Mouse (Mus musculus) midbrain, embryonic 15.5 days (tissue): ENCODE data around the gene Acsl4. TPM values are rescaled to one million over a fixed set of nuclear protein-coding genes. Genes with fewer than 3 reads are reported as not detected.

Experiments
- ATAC-seq: fragments of 200-750 bp; cut with Nextera tagmentation; replicated peaks from 2 replicates; pipeline ENCODE4 v1.8.0; 2017; ENCODE audit warnings: moderate TSS enrichment
- H3K27ac ChIP-seq: fragments of 300-500 bp; sonication (generic); 2 replicates; pipeline ENCODE4 v1.5.1; 2015; ENCODE audit warnings: mild to moderate bottlenecking, inconsistent platforms
- H3K27me3 ChIP-seq: fragments of 300-500 bp; sonication (generic); replicated peaks from 2 replicates; pipeline ENCODE4 v1.6.1; 2015; ENCODE audit warnings: inconsistent platforms
- H3K36me3 ChIP-seq: fragments of 300-500 bp; sonication (generic); replicated peaks from 2 replicates; pipeline ENCODE4 v1.6.1; 2015; ENCODE audit warnings: inconsistent platforms
- H3K4me1 ChIP-seq: fragments of 300-500 bp; sonication (generic); 2 replicates; pipeline ENCODE4 v1.6.1; 2015; ENCODE audit warnings: inconsistent platforms
- H3K4me2 ChIP-seq: fragments of 300-500 bp; sonication (generic); 2 replicates; pipeline ENCODE4 v1.6.1; 2015; ENCODE audit warnings: inconsistent platforms, mild to moderate bottlenecking, moderate library complexity
- H3K4me3 ChIP-seq: fragments of 300-500 bp; sonication (generic); 2 replicates; pipeline ENCODE4 v1.5.1; 2015; ENCODE audit warnings: mild to moderate bottlenecking, inconsistent platforms
- H3K9ac ChIP-seq: fragments of 300-500 bp; sonication (generic); 2 replicates; pipeline ENCODE4 v1.6.1; 2015; ENCODE audit warnings: mild to moderate bottlenecking, inconsistent platforms
- H3K9me3 ChIP-seq: fragments of 300-500 bp; sonication (generic); 2 replicates; pipeline ENCODE4 v1.6.1; 2016; ENCODE audit warnings: inconsistent platforms
- WGBS: fragments of 180-500 bp; shearing (Covaris S2); methylation state at CpG from one replicate; pipeline ENCODE4 v1.1.7; 2015; ENCODE audit warnings: mixed read lengths; 5-methylcytosine and 5-hydroxymethylcytosine counted together
- polyA plus RNA-seq: library from polyadenylated mRNA; unstranded; fragments of >200 nt; fragmentation: Nextera tagmentation; extraction: Ambion mirVana; gene quantifications from 2 replicates; pipeline ENCODE4 v1.2.1, GENCODE M21; 2015

Acsl4 gene
- polyA plus RNA-seq, 1 experiment from 2014 or later: 20.3 TPM

DNA sequence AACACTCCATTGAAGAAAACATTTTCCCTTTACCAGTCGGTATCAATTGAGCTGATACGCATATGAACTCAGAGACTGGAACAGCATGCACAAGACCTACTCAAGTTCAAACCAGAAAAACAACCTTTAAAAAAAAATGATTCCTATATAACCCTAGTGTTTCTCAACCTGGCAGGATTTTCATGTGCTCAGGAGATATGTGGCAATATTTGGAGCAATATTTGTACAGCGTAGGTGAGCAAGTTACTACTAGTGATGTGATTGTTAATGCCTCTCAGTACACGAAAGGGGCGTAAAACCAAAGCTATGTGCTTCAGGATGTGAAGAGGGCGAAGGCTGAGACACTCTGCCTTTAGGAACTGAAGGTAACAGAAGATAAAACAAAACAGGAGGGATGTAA is 54.1 kb downstream of the Acsl4 start:
- WGBS: 92% methylated on average over 6 of the region's 6 CpGs
- no peaks in the 10 kb centered on the region for H3K27me3 ChIP-seq
- H3K4me3 ChIP-seq: no peak overlapping the region
- no peak for ATAC-seq
- H3K36me3 ChIP-seq: no peaks in the 10 kb centered on the region
- no peaks in the 10 kb centered on the region for H3K9me3 ChIP-seq
- no peak overlapping the region for H3K27ac ChIP-seq
- no peaks in the 10 kb centered on the region for H3K4me1 ChIP-seq
- no peak overlapping the region for H3K4me2 ChIP-seq
- H3K9ac ChIP-seq: no peak overlapping the region

DNA sequence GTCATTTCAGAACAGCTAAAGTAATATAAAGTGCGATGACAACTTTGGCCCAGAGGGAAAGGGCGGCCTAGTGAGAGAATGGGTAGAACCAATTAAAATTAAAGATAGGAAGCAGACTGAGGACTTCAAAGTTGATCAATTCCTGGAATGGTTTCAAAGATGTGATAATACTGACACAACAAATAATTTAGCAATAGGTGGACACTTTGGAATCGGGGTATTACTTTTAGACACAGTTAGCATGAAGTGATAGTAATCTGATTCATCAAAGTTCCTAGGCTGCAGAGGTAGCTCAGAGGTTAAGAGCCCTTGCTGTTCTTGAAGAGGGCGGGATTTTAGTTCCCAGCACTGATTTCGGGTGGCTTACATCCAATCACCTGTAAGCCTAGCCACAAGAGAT is 54.8 kb downstream of the Acsl4 start:
- 89% methylated on average over 5 of the region's 5 CpGs for WGBS

GRCm38 (mm10) chrX:142325760-142326159 is 64.6 kb downstream of the Acsl4 start:
- no peak overlapping the region for H3K4me2 ChIP-seq
- H3K9me3 ChIP-seq: no peaks in the 10 kb centered on the region
- ATAC-seq: no peak
- no peak overlapping the region for H3K9ac ChIP-seq
- 0 out of 2 replicates have a peak, but pooled peaks cover 2% of the 10 kb centered on the region for H3K27me3 ChIP-seq
- WGBS: 78% methylated on average over 1 of the region's 2 CpGs
- no peaks in the 10 kb centered on the region for H3K4me1 ChIP-seq
- no peaks in the 10 kb centered on the region for H3K36me3 ChIP-seq
- H3K4me3 ChIP-seq: no peak overlapping the region
- no peak overlapping the region for H3K27ac ChIP-seq

More for the DNA sequence above, 54.8 kb downstream of the Acsl4 start:
- Histone ChIP-seq H3K27me3 (no peaks in the 10 kb centered on the region), H3K4me3 (no peak overlapping the region), H3K27ac (no peak overlapping the region), H3K9ac (no peak overlapping the region), H3K4me2 (no peak overlapping the region), H3K36me3 (no peaks in the 10 kb centered on the region), H3K4me1 (no peaks in the 10 kb centered on the region), H3K9me3 (no peaks in the 10 kb centered on the region)
- no peak for ATAC-seq

DNA sequence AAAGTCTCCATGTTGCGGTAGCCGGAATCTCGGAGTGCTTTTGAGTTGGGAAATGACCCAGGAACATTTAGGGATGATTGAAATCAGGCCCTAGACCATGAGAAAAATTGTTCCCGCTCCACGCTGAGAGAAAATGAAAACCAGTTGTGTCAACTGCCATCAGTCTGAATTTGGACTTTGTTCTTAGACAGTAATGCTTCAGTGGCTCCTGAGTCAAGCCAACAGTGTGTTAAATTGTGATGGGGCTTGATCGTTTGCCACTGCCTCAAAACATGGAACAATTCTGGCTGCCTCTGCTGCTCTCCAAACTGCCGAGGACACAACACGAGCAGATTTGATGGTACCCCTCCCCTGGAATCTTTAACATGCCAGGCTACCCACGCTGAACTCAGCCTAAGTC is 74.2 kb downstream of the Acsl4 start:
- Histone ChIP-seq H3K9ac (no peak overlapping the region), H3K4me2 (no peak overlapping the region), H3K9me3 (no peaks in the 10 kb centered on the region), H3K36me3 (no peaks in the 10 kb centered on the region), H3K4me1 (no peaks in the 10 kb centered on the region), H3K4me3 (no peak overlapping the region), H3K27ac (no peak overlapping the region), H3K27me3 (no peaks in the 10 kb centered on the region)
- 83% methylated on average over 9 of the region's 9 CpGs for WGBS
- no peak for ATAC-seq

- ATAC-seq: no peak
- Histone ChIP-seq H3K4me1 (no peaks in the 10 kb centered on the region), H3K36me3 (no peaks in the 10 kb centered on the region), H3K27me3 (no peaks in the 10 kb centered on the region), H3K9ac (no peak overlapping the region), H3K4me3 (no peak overlapping the region), H3K9me3 (no peaks in the 10 kb centered on the region), H3K27ac (no peak overlapping the region), H3K4me2 (no peak overlapping the region)
- WGBS: 78% methylated on average over 8 of the region's 8 CpGs
Measured at GRCm38 (mm10) chrX:142315270-142315669, 75.1 kb downstream of the Acsl4 start.

DNA sequence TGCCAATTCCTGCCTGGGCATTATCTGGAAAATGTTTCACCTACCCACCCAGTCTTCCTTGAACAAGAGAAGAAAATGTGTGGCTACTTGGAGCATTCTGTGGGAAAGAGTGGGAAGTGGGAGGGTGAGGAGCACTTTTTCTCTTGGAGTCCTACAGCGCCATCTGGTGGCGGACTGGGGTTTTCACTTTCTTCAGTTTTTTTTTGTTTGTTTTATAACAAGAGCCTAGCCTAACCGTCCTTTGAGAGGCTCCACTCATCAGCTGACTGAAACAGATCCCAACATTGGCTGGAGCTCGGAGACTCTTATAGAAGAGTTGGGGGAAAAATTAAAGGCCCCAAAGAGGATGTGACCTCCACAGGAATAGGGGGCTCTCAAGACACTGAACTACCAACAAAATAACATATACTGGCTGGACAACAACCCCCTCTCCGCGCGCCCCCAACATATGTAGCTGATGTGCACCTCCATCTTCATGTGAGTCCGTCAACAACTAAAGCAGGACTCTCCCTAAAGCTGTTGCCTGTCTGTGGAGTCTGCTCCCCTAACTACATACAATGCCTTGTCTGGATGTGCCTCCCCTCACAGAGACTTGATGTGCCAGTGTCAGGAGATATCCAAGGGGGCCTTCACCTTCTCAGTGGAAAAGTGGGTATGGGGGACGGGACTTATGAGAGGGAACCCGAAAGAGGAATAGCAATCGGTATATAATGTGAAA is 75.9 kb downstream of the Acsl4 start:
- H3K4me1 ChIP-seq: no peaks in the 10 kb centered on the region
- H3K27me3 ChIP-seq: no peaks in the 10 kb centered on the region
- H3K9ac ChIP-seq: no peak overlapping the region
- peak overlapping the region; percentile 8; the same call in 1 of the 2 replicates for H3K4me3 ChIP-seq
- H3K36me3 ChIP-seq: no peaks in the 10 kb centered on the region
- H3K9me3 ChIP-seq: no peaks in the 10 kb centered on the region
- 53% methylated on average over 11 of the region's 11 CpGs for WGBS
- peak; percentile 86 for ATAC-seq
- H3K4me2 ChIP-seq: peak overlapping the region; percentile 22
- no peak overlapping the region for H3K27ac ChIP-seq

GRCm38 (mm10) chrX:142310431-142310830 is 79.9 kb downstream of the Acsl4 start:
- no peak overlapping the region for H3K9ac ChIP-seq
- H3K4me3 ChIP-seq: no peak overlapping the region
- H3K4me1 ChIP-seq: peaks cover 7% of the 10 kb centered on the region; the same call in 1 of the 2 replicates
- no peak overlapping the region for H3K4me2 ChIP-seq
- no peaks in the 10 kb centered on the region for H3K9me3 ChIP-seq
- H3K36me3 ChIP-seq: no peaks in the 10 kb centered on the region
- ATAC-seq: no peak
- 59% methylated on average over 5 of the region's 5 CpGs for WGBS
- H3K27me3 ChIP-seq: peaks cover 12% of the 10 kb centered on the region
- no peak overlapping the region for H3K27ac ChIP-seq

- peaks cover 8% of the 10 kb centered on the region; the same call in 1 of the 2 replicates for H3K4me1 ChIP-seq
- ATAC-seq: peak; percentile 85
- peak within 1 kb of the TSS; percentile 21 for H3K4me3 ChIP-seq
- peak within 1 kb of the TSS; percentile 14; the same call in 1 of the 2 replicates for H3K9ac ChIP-seq
- WGBS: 25% methylated on average over 33 of the region's 33 CpGs
- no peaks in the 10 kb centered on the region for H3K36me3 ChIP-seq
- H3K9me3 ChIP-seq: no peaks in the 10 kb centered on the region
- H3K4me2 ChIP-seq: peak within 1 kb of the TSS; percentile 47
- peak within 1 kb of the TSS; percentile 42 for H3K27ac ChIP-seq
- peaks cover 12% of the 10 kb centered on the region for H3K27me3 ChIP-seq
Measured at GRCm38 (mm10) chrX:142305869-142306581, 84.3 kb downstream of the Acsl4 start, which contains the start of gene Kcne1l. TSS of gene Kcne1l (minus strand) at chrX:142306294.

GRCm38 (mm10) chrX:142305010-142305868 is 85.1 kb downstream of the Acsl4 start:
- Histone ChIP-seq H3K4me1 (peaks cover 8% of the 10 kb centered on the region; the same call in 1 of the 2 replicates), H3K36me3 (no peaks in the 10 kb centered on the region), H3K9me3 (no peaks in the 10 kb centered on the region), H3K27me3 (peaks cover 12% of the 10 kb centered on the region), H3K9ac (peak overlapping the region; percentile 14; the same call in 1 of the 2 replicates), H3K27ac (peak overlapping the region; percentile 42), H3K4me3 (peak overlapping the region; percentile 21), H3K4me2 (peak overlapping the region; percentile 47)
- WGBS: 31% methylated on average over 35 of the region's 35 CpGs
- peak; percentile 86 for ATAC-seq

DNA sequence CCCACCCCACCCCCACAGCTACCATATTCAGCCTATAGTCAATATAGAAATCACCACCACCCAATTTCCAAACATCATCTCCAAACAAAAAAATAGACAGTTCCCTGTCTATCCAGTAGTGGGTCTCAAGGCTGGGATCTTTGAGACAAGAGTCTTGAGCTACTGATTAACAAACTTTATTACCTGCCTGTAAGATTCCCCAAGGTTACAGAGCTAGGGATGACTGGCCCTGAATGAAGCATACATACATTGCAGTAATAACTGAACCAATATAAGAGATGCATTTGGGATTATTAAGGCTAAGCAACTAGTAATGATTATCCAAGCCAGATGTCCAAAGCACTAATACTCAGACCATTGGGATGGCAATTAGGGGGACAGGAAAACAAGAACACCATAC is 85.7 kb downstream of the Acsl4 start:
- Histone ChIP-seq H3K27ac (no peak overlapping the region), H3K4me3 (no peak overlapping the region)
- no peak for ATAC-seq

GRCm38 (mm10) chrX:142303456-142303855 is 86.9 kb downstream of the Acsl4 start:
- no peak for ATAC-seq
- Histone ChIP-seq H3K4me1 (peaks cover 8% of the 10 kb centered on the region; the same call in 1 of the 2 replicates), H3K27ac (no peak overlapping the region), H3K9me3 (no peaks in the 10 kb centered on the region), H3K4me3 (no peak overlapping the region), H3K9ac (no peak overlapping the region), H3K27me3 (peaks cover 7% of the 10 kb centered on the region), H3K4me2 (no peak overlapping the region), H3K36me3 (no peaks in the 10 kb centered on the region)
- 44% methylated on average over 2 of the region's 2 CpGs for WGBS

More for the DNA sequence above, 85.7 kb downstream of the Acsl4 start:
- peaks cover 8% of the 10 kb centered on the region; the same call in 1 of the 2 replicates for H3K4me1 ChIP-seq
- H3K27me3 ChIP-seq: peaks cover 12% of the 10 kb centered on the region
- H3K4me2 ChIP-seq: no peak overlapping the region
- no peaks in the 10 kb centered on the region for H3K36me3 ChIP-seq
- H3K9ac ChIP-seq: no peak overlapping the region
- H3K9me3 ChIP-seq: no peaks in the 10 kb centered on the region

GRCm38 (mm10) chrX:142285905-142286304 is 104.4 kb downstream of the Acsl4 start:
- Histone ChIP-seq H3K27ac (no peak overlapping the region), H3K4me3 (no peak overlapping the region), H3K9me3 (no peaks in the 10 kb centered on the region), H3K4me1 (no peaks in the 10 kb centered on the region), H3K9ac (no peak overlapping the region), H3K27me3 (no peaks in the 10 kb centered on the region), H3K36me3 (no peaks in the 10 kb centered on the region), H3K4me2 (no peak overlapping the region)
- no peak for ATAC-seq
- 64% methylated on average over 5 of the region's 5 CpGs for WGBS
